Mouse (Mus musculus) adrenal gland, adult 2 months (tissue): ENCODE measurements around the gene Trf. TPM values are rescaled to one million over a fixed set of nuclear protein-coding genes. Genes with fewer than 3 reads are reported as not detected.
"Not testable (repeated sequence)": the region's sequence is repeated elsewhere in the genome, so short reads cannot be mapped to it uniquely, and the experiment has no call there.

Experiments used
- DNase-seq: peaks from one replicate; pipeline ENCODE4 v3.0.0; 2021
- polyA plus RNA-seq: library from polyadenylated mRNA; depleted of rRNA; stranded (reverse); fragments of >200 nt; gene quantifications from 2 replicates; pipeline ENCODE4 v1.2.3, GENCODE M21; 2012
- total RNA-seq, 2 experiments: library from RNA; stranded (reverse); gene quantifications; 2 replicates each; pipeline ENCODE4 v1.2.3; 2021

Gene Trf
- total and polyA plus RNA-seq, 3 experiments, result 241 to 430 (median 278) TPM

DNA sequence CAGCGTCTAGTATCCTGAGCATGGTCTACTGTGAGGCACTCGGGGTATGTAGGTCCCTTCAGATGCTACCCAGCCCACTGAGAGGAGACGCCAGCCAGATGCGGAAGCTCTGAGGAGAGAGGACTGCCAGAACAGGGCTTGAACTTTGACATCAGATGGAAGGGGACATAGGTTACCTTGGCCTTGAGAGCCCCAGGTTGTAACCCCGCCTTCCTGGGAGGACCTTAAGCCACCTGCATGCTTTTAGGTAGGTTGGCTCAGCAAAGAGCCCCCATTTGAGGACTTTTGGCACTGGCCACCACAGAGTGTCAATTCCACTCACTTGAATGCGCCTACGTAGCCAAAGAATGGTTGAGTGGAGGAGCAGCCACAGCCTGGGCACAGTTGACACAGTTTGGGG, 5.5 kb downstream of the Trf start:
- no peak for DNase-seq

DNA sequence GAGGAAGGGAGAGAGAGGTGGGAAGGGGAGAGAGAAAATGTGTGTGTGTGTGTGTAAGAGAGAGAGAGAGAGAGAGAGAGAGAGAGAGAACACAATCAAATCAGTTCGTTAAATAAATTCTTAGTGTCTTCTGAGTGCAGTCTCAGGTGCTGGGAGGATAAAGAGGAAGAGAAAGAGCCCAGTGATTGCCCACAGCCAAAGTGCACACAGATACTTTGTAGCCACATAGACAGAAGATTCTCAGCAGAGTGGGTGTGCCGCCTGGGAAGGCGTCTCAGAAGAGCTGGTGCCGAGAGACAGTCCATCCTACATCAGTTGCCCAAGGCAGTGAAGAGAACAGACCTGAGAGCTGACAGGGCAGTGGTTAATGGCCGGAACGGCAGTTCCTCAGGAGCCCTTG, 16.0 kb downstream of the Trf start:
- no peak for DNase-seq

DNA sequence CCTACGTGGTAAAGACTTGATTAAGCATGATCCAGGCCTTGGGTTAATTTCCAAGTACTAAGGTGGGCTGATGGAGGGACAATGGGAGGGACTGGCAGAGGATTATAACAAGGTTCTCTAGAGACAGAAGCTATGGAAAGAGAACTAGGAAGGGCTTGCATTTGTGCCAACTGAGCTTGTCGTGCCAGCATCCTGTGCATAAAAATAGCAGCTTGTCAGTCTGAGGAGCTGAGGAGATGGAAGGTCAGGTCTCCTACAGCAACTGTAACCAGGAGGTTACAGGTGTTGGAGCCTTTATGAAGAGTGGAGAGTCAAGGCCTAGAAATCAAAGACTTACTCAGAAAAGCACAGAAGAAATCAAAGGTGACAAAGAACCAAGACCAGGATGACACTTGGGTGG, 16.6 kb downstream of the Trf start:
- DNase-seq, result no peak

DNA sequence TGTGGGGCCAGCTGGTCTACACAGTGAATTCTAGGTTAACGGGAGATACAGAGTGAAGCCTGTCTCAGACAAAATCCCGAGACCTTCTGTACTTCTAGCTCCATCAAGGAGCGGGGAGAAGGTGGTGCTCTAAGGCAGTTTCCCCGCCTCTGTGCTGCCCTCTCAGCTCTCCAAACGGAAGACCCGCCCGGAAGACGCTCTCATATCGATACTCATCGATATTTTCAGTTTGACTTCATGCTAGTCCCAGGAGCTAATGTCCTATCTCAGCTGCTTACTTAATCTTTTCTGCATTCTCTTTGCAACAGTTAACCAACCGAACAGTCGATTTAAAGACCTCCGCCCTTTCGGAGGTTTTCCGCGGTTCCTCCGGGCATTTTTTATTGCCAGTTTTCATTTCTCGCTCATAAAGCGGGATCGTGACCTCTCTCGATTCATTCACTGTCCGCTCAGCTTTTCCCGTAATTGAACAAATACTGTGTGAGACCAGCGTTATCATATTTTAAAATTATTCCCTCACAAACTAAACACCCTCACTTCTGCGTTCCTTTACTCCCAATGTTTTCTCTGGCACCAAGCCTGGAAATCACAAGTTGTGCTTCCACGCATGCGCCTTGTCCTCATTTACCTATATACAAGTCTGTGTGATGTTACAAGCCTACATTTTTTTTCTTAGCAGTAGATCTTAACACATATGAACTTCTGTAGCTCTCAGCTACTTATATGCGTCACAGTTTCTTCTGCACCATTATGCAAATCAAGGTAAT, 17.4 kb downstream of the Trf start:
- DNase-seq, result no peak

DNA sequence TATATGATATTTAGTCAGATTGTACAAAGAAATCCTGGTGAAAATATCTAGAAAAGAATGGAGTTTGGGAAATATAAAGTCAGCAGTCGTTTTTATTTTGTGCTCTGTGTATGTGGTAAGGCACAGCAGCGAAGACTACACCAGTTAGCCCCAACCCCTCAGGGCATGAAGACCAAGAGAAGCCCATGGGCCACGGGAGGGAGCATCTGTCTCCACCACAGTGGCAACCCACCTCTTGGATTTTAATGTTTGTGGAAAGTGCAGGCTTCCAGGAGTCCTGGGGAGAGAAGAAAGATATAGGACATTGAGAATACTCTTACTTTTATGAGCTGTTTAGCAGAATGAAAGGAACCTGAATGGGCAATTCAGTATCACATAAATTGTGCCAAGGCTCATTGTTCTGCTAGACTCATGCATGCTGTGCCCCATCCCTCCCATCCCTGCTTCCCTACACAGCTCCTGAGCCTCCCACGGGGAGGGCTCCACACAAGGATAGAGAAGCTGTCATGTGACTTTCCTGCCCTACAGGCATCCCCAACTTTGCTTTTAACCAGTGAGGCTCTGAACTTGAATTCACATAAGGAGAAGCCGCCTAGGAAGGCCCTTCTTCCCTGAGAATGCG, 21.3 kb downstream of the Trf start:
- no peak for DNase-seq

DNA sequence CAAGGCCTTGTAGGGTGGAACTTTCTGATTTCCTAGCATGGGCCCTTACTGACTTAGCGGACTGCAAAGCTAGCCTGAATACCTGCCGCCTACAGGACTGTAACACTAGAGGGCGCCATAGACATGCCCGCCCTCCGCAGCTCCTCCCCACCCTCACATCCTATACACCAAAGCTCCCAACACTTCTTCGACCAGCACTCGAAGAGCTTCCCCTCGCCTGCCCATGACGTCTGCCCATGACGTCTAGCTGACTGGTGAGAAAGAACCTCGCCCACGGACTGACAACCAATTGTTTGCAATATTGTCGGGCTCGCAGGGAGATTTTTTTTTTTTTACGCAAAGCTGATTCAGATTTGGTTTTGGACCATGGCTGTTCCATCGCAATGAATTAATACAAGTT, 22.4 kb downstream of the Trf start:
- DNase-seq, result peak; percentile 80

DNA sequence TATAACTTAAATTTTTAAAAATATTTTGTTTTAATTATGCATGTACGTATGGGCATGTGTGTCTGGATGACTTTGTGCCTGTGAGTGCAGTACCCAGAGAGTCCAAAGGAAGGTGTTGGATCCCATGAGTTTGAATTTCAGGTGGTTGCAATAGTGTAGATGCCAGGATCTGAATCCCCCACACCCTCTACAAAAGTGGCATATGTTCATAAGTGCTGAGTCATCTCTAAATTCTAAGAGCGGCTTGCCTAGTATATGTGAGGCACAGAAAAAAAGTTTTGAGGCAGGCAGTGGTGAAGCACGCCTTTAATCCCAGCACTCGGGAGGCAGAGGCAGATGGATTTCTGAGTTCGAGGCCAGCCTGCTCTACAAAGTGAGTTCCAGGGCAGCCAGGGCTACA, 24.5 kb downstream of the Trf start:
- no peak for DNase-seq

DNA sequence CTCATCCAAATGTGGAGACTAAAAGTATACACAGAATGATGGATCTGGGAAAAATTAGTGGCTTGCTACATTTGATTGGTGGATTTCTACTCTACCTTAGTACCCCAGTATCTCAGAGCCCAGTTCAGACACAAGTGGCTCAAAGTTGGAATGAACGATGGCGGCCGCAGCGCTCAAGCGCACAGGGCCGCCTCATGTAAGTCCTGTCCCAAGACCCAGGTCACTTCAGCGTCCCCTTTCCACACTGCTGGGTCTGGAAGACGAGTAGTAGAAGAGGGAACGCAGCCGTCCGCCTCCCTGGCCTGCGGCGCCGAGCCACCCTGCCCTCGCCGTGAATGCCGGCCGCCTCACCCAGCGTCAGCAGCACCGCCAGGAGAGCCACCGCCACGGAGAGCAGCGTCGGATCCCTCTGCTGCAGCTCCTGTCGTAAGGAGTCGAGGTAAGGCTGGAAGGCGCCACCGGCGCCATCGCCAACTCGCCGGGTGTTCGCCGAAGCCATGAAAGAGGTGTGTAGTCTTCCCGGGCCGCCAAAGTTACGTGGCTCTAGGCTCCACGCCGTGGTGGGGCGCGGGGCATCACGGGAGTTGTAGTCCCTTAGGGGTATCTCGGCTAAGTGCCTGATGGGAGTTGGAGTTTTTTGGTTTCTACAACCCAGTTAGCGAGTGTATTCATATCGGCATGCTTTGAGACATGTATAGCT, 28.5 kb downstream of the Trf start, which contains the start of gene Srprb:
Srprb (minus strand) TSS at position 577 of the 700 bp plus-strand sequence.
- DNase-seq, result peak; percentile 96

DNA sequence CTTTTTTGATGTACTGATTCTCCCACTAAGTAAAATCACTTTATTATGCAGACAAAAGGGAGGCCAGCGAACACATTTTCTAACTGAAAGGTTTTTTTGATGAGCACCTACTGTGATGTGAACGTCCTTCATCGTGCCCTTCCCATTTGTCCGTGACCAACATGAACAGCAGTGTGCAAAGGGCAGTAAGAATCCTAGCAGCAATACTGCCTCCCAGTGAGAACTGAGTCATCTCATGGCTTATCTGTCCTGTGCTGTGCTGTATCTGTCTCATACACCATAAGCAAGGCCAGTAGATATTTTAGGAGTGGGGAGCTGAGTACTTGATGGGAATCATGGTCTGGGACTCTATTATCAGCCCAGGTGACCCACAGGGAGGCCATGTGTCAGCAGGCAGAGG, 41.8 kb downstream of the Trf start:
- DNase-seq, result peak; percentile 52

DNA sequence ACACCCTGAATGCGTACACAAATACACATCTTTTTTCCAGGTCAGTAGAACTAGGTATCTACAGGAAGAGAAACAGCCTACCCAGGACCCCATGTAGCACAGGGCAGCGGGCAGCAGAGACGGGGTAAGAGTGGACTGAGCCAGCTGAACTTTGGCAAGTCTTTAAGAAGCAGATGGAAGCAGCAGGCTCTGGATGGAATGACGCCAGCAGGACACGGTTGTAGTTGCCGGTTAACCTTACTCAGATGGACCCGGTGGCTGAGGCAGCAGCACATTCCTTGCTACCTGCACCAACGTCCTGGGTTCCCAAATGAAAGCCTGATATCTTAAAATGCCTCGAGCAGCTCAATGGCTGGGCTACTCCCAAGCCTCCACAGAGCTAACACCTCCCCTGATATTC, 43.5 kb downstream of the Trf start:
- no peak for DNase-seq

DNA sequence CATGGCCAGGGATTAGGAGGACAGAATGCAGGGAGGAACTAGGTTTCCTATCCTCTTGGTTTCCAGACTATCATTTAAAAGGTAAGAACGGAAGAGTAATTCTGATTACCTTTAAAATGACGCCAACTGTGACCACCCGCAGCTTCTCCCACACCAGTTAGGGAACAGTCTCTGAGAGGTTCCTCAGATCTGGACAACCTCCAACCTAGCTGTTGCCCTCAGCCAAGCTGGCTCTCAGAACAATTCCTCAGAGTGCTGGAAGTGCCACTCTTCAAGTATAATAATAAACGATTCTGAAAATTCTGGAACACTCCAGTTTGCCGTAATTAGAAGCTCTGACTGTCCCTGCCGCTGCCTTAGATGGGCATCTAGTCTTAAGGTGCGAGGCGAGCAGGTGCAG, 44.3 kb downstream of the Trf start:
- DNase-seq, result no peak

DNA sequence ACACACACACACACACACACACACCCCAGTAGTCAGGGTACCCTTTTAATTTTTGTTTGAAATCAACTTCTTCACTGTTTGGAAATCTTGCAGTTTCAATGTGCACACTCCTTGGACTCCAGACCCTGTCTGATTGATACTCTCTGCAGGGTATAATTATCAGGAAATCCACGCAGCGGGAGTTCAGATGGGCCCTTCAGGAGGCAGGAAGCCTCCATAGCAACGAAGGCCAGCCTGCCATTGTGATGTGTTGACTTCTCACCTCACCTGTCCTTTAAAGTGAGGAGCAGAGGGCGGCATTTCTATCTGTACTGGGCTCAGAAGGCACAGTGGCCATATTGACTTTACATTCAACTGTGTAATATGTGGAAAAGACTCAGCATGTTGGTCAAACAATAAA, 45.4 kb downstream of the Trf start:
- DNase-seq, result no peak

DNA sequence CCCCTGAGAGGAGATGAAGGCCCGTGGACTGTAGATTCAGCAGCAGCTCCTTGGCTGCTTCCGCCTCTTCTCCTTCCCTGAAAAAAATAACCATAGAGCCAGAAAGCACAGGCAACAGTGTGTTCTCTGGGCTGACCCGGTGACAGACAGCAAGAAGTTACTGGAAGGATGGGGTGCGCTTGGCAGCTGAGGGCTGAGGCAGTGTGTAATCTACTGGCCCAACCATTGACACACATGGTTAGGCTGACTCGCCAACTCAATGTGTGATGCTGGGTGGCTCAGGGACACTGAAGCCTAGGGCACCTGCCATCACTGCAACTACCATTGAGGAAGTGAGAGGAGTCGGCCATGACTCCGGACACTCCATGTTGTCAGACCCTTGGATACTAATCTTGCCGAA, 48.4 kb downstream of the Trf start:
- no peak for DNase-seq

DNA sequence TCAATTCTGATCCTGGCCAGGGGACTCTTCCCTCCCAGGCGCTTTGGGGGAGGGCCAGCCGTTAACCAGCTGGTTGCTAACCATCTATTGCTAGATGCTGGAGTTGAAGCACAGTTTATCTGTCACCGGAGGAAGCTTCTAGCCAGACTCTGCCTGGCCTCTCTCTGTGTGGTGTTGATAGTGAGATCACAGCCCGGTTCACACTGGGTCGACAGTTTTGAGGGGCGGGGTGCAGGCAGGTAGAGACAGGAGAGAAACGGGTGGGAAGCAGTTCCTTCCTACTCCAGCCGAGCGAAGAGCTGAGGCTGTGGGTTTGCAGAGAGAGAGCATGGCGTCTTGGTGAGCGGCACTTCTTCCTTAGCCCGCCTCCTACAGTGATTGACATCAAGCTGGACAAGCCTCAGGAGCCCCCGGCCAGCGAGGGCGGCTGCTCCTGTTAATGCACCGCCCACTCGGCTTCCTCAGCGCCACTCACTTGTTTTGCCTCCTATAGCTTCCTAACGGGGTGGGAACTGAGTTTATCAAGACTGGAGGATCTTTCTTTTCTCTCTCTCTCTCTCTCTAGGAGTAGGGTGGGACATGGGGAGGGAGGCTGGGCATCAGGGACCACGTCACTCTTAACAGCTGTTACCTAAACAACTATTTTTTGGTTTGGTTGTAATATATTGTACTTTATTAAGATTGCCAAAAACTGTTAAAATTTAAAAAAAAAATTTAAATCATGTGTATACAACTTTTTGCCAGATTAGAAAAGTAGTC, 49.3 kb downstream of the Trf start:
- peak; percentile 85 for DNase-seq

DNA sequence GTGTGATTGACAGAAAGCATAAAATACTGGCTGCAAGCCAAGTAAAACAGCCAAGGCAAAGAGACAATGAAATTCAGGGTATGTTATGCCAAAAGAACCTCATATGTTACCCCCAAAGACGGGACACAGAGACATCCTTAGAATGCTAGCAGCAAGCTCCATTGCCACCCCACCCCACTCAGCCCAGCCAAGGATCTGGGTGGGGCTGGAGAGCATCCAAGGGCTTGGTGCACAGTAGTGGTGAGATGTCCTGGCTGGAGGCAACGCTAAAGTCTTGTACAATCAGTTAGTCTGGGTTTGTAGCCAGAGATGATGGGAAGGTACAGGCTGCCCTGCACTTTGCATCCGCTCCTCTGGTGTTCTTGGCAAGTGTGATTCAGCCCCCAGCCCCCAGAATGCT, 49.9 kb downstream of the Trf start:
- DNase-seq, result peak; percentile 40

DNA sequence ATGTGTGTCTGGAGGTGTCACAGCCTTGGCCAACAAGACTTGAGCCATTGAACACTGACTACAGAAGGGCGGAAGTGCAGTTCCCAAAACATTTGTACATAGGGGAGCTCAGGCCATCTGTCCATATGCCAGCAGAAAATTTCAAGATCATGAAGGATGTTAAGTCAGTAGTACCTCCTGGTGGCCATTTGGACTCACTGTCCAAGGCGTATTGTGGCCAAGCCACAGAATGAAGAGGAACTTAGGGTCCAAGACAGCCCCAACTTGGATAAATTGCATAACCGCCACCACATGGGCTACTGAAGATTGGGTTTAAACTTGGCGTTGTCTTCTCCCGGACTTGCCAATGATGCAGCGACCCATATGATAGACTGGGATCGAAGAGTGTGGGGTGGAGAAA, 54.6 kb downstream of the Trf start:
- DNase-seq, result no peak

DNA sequence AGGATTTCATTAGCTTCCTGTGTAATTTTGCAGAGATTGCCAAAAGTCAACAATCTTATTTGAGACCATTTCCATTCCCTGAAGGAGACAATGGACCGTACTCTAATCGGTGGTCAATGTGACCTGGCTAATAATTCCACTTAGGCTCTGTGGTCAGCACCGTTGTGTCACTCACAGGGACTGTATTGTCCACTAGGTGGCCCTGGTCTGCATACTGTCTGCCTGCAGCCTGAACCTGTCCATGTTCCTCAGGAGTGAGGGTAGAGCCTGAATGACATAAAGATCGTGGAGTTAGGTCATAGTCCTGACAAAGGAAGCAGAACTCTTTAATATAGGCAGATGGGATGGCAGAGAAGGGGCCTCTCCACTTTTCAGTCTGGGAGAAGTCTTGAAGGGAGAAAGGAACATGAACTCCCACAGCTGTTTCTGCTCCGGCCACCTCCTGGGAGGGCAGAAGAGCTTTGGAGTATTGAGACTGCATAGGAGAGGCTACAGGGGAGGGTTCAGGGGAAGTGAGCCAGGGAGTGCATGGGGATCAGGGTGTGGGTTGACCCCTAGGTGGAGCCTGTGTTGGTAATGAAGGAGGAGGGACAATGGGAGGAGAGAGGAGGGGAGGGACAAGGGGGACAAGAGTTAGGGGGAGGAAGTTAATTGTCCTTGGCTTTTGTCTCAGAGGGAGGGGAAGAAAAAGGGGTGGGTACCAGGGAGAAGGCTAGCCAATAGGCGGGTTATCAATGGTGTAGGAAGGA, 55.3 kb downstream of the Trf start:
- peak; percentile 61 for DNase-seq

DNA sequence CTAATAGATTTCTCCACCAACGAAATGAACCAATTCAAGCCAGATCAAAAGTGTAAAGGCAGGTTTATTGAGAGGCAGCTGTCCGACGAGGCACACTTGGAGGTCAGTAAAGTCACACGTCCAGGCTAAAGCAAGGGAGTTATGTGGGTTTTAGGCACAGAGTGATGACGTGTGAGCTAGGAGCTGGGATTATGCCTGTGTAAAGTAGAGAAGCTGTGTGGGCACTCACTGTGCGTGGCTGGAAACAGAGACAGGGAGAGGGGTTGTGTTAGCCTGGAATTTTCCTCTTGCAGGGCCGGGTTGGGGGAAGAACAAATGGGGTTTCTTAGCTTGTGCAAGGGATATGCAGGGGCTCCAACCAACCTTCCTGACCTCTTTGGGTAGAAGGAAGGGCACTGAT, 61.5 kb downstream of the Trf start:
- DNase-seq, result no peak

DNA sequence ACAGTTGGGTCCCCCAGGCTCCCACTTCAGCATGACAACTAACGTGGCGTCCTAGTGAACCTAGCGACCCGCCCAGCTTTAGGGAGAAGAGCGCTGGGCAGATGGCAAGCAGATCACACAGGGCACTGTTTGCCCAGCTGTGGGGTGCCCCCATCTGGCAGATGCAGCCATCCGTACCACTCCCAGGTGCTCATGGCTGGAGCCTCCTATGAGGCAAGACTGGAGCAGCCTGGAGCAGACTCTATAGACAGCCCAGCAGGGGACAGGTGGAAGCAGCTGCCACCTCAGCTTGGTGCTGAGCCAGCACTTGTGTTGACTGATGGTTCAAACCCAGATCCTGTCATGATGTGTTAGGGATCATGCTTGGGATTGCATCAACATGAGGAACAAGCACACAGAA, 62.2 kb downstream of the Trf start:
- no peak for DNase-seq

DNA sequence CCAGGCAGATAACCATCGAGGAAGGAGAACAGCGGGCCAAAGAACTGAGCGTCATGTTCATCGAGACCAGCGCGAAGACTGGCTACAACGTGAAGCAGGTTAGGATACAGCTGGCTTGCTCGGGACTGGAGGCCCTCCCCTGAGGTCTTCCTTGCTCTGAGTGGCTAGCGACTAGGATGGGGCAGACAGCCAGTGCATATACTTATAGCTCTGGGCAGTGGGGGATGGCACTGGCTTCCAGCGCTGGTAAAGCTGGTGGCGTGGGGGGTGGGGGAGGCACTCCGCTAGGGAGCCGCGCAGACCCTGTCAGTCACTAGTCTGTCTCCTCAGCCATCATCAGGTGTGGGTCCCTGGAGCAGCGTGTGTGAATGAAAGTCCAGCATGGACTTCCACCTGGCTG, 66.4 kb downstream of the Trf start:
- no peak for DNase-seq

DNA sequence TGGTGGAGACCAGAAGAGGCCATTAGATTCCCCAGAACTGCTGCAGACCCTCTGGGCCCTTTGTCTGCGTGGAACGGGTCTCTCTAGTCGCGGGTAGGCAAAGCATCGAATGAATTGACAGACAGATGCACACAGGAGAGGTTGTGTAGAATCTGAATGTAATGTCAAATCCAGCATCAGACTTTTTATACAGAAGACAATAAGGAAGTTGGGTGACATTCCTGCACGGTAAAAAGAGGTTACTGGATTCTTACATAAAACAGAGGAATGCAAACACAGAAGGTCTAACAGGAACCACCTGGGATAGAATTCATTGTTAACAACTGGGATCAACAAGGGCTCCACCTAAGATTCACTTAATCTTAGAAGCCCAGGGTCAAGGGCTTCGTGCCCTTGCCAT, 75.1 kb downstream of the Trf start:
- not testable (repeated sequence) for DNase-seq

DNA sequence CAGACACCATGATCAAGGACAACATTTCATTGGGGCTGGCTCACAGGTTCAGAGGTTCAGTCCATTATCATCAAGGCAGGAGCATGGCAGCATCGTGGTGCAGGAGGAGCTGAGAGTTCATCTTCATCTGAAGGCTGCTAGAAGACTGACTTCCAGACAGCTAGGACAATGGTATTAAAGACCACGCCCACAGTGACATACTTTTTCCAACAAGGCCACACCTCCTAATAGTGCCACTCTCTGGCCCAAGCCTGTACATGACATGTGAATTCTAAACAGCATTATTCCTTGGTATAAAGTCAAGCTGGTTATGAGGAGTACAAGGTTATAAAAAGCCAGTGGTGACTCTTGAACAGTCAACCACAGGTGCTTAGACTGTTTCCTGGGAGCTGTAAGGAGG, 75.7 kb downstream of the Trf start:
- no peak for DNase-seq
